Mouse (Mus musculus) kidney, postnatal 0 days (tissue): ENCODE results near the gene Sirpa. TPM values are rescaled to one million over a fixed set of nuclear protein-coding genes. Genes with fewer than 3 reads are reported as not detected.

ENCODE experiments used
- ATAC-seq: fragments of 200-750 bp; cut with Nextera tagmentation; replicated peaks from 2 replicates; pipeline ENCODE4 v1.8.0; 2017; ENCODE audit warnings: low read depth, moderate number of reproducible peaks, moderate TSS enrichment, moderate library complexity; ENCODE audit not compliant: low FRiP score
- DNase-seq: peaks from one replicate; pipeline ENCODE4 v3.0.0-alpha.2; 2016; ENCODE audit warnings: low spot score
- H3K27ac ChIP-seq: fragments of 300-500 bp; sonication (generic); 2 replicates; pipeline ENCODE4 v1.5.1; 2014; ENCODE audit warnings: mild to moderate bottlenecking
- H3K27me3 ChIP-seq: fragments of 300-500 bp; sonication (generic); 2 replicates; pipeline ENCODE4 v1.6.1; 2014; ENCODE audit warnings: low read length, mixed read lengths; ENCODE audit not compliant: insufficient read depth
- H3K36me3 ChIP-seq: fragments of 300-500 bp; sonication (generic); 2 replicates; pipeline ENCODE4 v1.6.1; 2014; ENCODE audit warnings: low read length, mixed read lengths; ENCODE audit not compliant: insufficient read depth
- H3K4me1 ChIP-seq: fragments of 300-500 bp; sonication (generic); replicated peaks from 2 replicates; pipeline ENCODE4 v1.6.1; 2014; ENCODE audit warnings: antibody characterized with exemption, low read length, mixed read lengths; ENCODE audit not compliant: insufficient read depth
- H3K4me2 ChIP-seq: fragments of 300-500 bp; sonication (generic); 2 replicates; pipeline ENCODE4 v1.6.1; 2014; ENCODE audit warnings: mild to moderate bottlenecking, low read length, moderate library complexity, mixed read lengths
- H3K4me3 ChIP-seq: fragments of 300-500 bp; sonication (generic); replicated peaks from 2 replicates; pipeline ENCODE4 v1.5.1; 2014; ENCODE audit warnings: low read depth, low read length
- H3K9ac ChIP-seq: fragments of 300-500 bp; sonication (generic); 2 replicates; pipeline ENCODE4 v1.6.1; 2014; ENCODE audit warnings: low read depth, low read length
- H3K9me3 ChIP-seq: fragments of 300-500 bp; sonication (generic); replicated peaks from 2 replicates; pipeline ENCODE4 v1.6.1; 2016; ENCODE audit warnings: low read length, inconsistent platforms, mixed read lengths
- CTCF ChIP-seq: IDR thresholded peaks from 2 replicates; pipeline ENCODE4 v1.5.1; 2016; ENCODE audit warnings: antibody characterized with exemption, low read depth, mild to moderate bottlenecking, moderate library complexity
- WGBS: fragments of 180-500 bp; shearing (Covaris S2); extraction: QIAGEN DNeasy Blood & Tissue Kit; methylation state at CpG from one replicate; pipeline ENCODE4 v1.1.7; 2014; 5-methylcytosine and 5-hydroxymethylcytosine counted together
- polyA plus RNA-seq: library from polyadenylated mRNA; unstranded; fragments of >200 nt; fragmentation: Nextera tagmentation; extraction: Ambion mirVana; gene quantifications from 2 replicates; pipeline ENCODE4 v1.2.1, GENCODE M21; 2015

The Sirpa gene
- polyA plus RNA-seq, 1 experiment from 2014 or later = 22.5 TPM

GRCm38 (mm10) chr2:129624246-129624918, 31.7 kb downstream of the Sirpa start:
- Histone ChIP-seq H3K36me3 (0 out of 2 replicates have a peak, but pooled peaks cover 2% of the 10 kb centered on the region), H3K27ac (no peak overlapping the region), H3K4me1 (no peaks in the 10 kb centered on the region), H3K4me3 (no peak overlapping the region), H3K27me3 (no peaks in the 10 kb centered on the region), H3K4me2 (no peak overlapping the region), H3K9ac (no peak overlapping the region), H3K9me3 (no peaks in the 10 kb centered on the region)
- WGBS = 59% methylated on average over 13 of the region's 13 CpGs
- no peak for DNase-seq
- no peak for TF ChIP-seq CTCF
- no peak for ATAC-seq

GRCm38 (mm10) chr2:129624956-129625355, 32.3 kb downstream of the Sirpa start:
- Histone ChIP-seq H3K4me3 (no peak overlapping the region), H3K9me3 (no peaks in the 10 kb centered on the region), H3K36me3 (peaks cover 2% of the 10 kb centered on the region; the same call in 1 of the 2 replicates), H3K27me3 (no peaks in the 10 kb centered on the region), H3K9ac (no peak overlapping the region), H3K4me1 (no peaks in the 10 kb centered on the region), H3K27ac (no peak overlapping the region), H3K4me2 (no peak overlapping the region)
- WGBS = 50% methylated on average over 6 of the region's 6 CpGs
- TF ChIP-seq CTCF = no peak
- DNase-seq (no peak), ATAC-seq (no peak)

GRCm38 (mm10) chr2:129625845-129626244, 33.2 kb downstream of the Sirpa start:
- ATAC-seq = no peak
- Histone ChIP-seq H3K9me3 (no peaks in the 10 kb centered on the region), H3K4me1 (no peaks in the 10 kb centered on the region), H3K9ac (no peak overlapping the region), H3K4me2 (no peak overlapping the region), H3K36me3 (peaks cover 9% of the 10 kb centered on the region; the same call in 1 of the 2 replicates), H3K27ac (no peak overlapping the region), H3K4me3 (no peak overlapping the region), H3K27me3 (no peaks in the 10 kb centered on the region)
- WGBS = 71% methylated on average over 4 of the region's 4 CpGs
- DNase-seq = no peak
- TF ChIP-seq CTCF = no peak

GRCm38 (mm10) chr2:129626621-129627061, 34.0 kb downstream of the Sirpa start:
- no peak for ATAC-seq
- Histone ChIP-seq H3K4me2 (no peak overlapping the region), H3K9ac (no peak overlapping the region), H3K36me3 (peaks cover 9% of the 10 kb centered on the region; the same call in 1 of the 2 replicates), H3K4me3 (no peak overlapping the region), H3K9me3 (no peaks in the 10 kb centered on the region), H3K4me1 (no peaks in the 10 kb centered on the region), H3K27ac (no peak overlapping the region), H3K27me3 (no peaks in the 10 kb centered on the region)
- WGBS = 65% methylated on average over 4 of the region's 4 CpGs
- no peak for DNase-seq
- TF ChIP-seq CTCF = no peak

- DNase-seq = no peak
- WGBS = 91% methylated on average over 5 of the region's 5 CpGs
- H3K4me3 ChIP-seq = no peak overlapping the region
These were observed 34.5 kb downstream of the Sirpa start for GRCm38 (mm10) chr2:129627133-129627532.

GRCm38 (mm10) chr2:129627811-129628210, 35.2 kb downstream of the Sirpa start:
- WGBS = 71% methylated on average over 13 of the region's 13 CpGs
- Histone ChIP-seq H3K4me2 (no peak overlapping the region), H3K27me3 (no peaks in the 10 kb centered on the region), H3K9ac (no peak overlapping the region), H3K4me1 (no peaks in the 10 kb centered on the region), H3K9me3 (no peaks in the 10 kb centered on the region), H3K27ac (no peak overlapping the region), H3K4me3 (no peak overlapping the region), H3K36me3 (peaks cover 9% of the 10 kb centered on the region; the same call in 1 of the 2 replicates)
- ATAC-seq (no peak), DNase-seq (no peak)
- no peak for TF ChIP-seq CTCF

More at GRCm38 (mm10) chr2:129627133-129627532, 34.5 kb downstream of the Sirpa start:
- Histone ChIP-seq H3K27me3 (no peaks in the 10 kb centered on the region), H3K4me1 (no peaks in the 10 kb centered on the region), H3K9me3 (no peaks in the 10 kb centered on the region), H3K9ac (no peak overlapping the region), H3K4me2 (no peak overlapping the region), H3K36me3 (peaks cover 9% of the 10 kb centered on the region; the same call in 1 of the 2 replicates), H3K27ac (no peak overlapping the region)
- ATAC-seq = no peak
- no peak for TF ChIP-seq CTCF
